Mouse (Mus musculus): ENCODE measurements at regions not wholly inside any gene's neighbourhood (a gene's known extent, or its start where the extent isn't known, plus 50 kb on each side); places are given as distances from the start of the nearest gene placed in this dataset.

DNA sequence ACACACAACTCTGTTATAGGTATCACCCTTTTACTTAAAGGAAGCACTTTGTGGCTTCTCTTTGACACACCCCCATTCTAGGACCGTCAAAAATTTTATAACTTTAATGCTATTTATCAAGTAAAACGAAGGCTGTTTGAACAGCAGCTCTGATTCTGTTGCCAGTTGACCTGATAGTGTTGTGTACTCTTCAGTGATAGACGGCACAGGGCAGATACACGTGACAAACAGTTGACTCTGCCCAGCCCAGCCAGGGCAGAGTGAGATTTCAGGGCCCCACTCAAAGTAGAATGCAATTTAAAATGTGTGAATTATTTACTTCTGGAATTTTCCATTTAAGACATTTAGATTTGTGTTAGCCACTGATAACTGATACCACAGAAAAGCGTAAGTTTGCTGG, 55.1 kb upstream of the Plxnc1 start:
- H3K4me3 ChIP-seq (replicated peaks): no peak overlapping the region
- no peak overlapping the region for H3K9ac ChIP-seq
- H3K4me1 ChIP-seq: peaks cover 10% of the 10 kb centered on the region; the same call in 1 of the 2 replicates
- H3K27ac ChIP-seq: no peak overlapping the region
- no peaks in the 10 kb centered on the region for H3K27me3 ChIP-seq
- ATAC-seq (replicated peaks; ENCODE audit: low FRiP score): no peak
- WGBS: 81% methylated on average over 5 of the region's 5 CpGs
- H3K4me2 ChIP-seq: no peak overlapping the region
- no peaks in the 10 kb centered on the region for H3K9me3 ChIP-seq (replicated peaks)
- no peaks in the 10 kb centered on the region for H3K36me3 ChIP-seq
